16 mouse cellular contexts compared by ENCODE assay signal in the genomic region with DNA sequence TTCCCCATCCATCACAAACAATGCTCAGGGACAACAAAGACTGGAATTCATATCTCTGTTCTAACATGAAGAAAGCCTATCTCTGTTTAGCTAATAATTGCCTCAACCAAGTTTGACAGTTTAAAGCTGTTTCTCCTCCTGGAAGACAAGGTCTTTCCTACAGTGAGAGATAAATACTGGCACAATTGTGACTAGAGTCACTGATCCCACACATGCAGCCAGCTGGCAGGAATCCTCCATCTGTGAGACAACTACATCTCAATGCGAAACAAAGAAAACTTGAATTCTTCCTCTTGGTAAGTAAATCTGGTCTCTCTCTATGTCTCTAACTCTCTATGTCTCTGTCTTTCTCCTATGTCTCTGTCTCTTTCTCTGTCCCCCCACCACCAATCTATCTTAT.
DNase-seq lines count a peak whose midpoint lies in the region; ATAC-seq lines count a peak whose summit lies in the region.
"Had no signal": no experiment of that assay in that cellular context is flagged by ENCODE, and none has a peak within 500 bp of the region (broad histone marks: within the 10 kb centered on the region; RNA-seq: fewer than 3 reads in every experiment).

No protein-coding gene starts in this region.

- intact Hi-C loops in left cerebral cortex, postnatal 36 days (cut with DNase I) = no loop called here
- intact Hi-C loops in left cerebral cortex, postnatal 25 days (cut with DNase I) = no loop called here

- no peak overlapping the region for H3K27ac ChIP-seq in forebrain, embryonic 14.5 days (ENCODE audit: low read depth, low read length)
- H3K27ac ChIP-seq in forebrain, embryonic 15.5 days (replicated peaks) = no peak overlapping the region

- 83% methylated on average over 1 of the region's 1 CpGs for WGBS in forebrain, embryonic 14.5 days
- WGBS in forebrain, embryonic 15.5 days = 48% methylated on average over 1 of the region's 1 CpGs

- no peaks in the 10 kb centered on the region for H3K4me1 ChIP-seq in forebrain, embryonic 14.5 days (ENCODE audit: control insufficient read depth, insufficient read depth, low read length)
- H3K4me1 ChIP-seq in forebrain, embryonic 15.5 days = no peaks in the 10 kb centered on the region

- H3K9ac ChIP-seq in forebrain, embryonic 14.5 days (ENCODE audit: low read length) = no peak overlapping the region
- no peak overlapping the region for H3K9ac ChIP-seq in forebrain, embryonic 15.5 days (replicated peaks)

- H3K27me3 ChIP-seq in forebrain, embryonic 14.5 days (replicated peaks; ENCODE audit: control insufficient read depth, insufficient read depth, low read length) = no peaks in the 10 kb centered on the region
- H3K27me3 ChIP-seq in forebrain, embryonic 15.5 days = no peaks in the 10 kb centered on the region

- 0 out of 2 replicates have a peak, but pooled peaks cover 3% of the 10 kb centered on the region for H3K9me3 ChIP-seq in forebrain, embryonic 14.5 days (replicated peaks; ENCODE audit: control insufficient read depth, low read length)
- no peaks in the 10 kb centered on the region for H3K9me3 ChIP-seq in forebrain, embryonic 15.5 days

- DNase-seq in forebrain, embryonic 14.5 days (ENCODE audit: low spot score) = peak; percentile 24
- peak; percentile 30 to 53 for DNase-seq in left cerebral cortex, adult 18-20 months (ENCODE audit: low spot score in 2 of 2)
- DNase-seq in left cerebral cortex, postnatal 36 days (ENCODE audit: low spot score in 2 of 2) = no peak
- peak; percentile 24 to 71 for DNase-seq in frontal cortex, postnatal 36 days (ENCODE audit: low spot score in 2 of 2)
- peak; percentile 55 to 77 for DNase-seq in left cerebral cortex, postnatal 25 days (ENCODE audit: low spot score in 2 of 2)
- DNase-seq in cerebellum, postnatal 14 days = no peak
- DNase-seq in gastrocnemius, postnatal 25 days = no peak
- DNase-seq: adrenal gland, adult 8-10 months; cerebellum, adult 9-11 months; kidney, adult 11 months; kidney, postnatal 14 days; midbrain, embryonic 14.5 days had no signal

- no peak overlapping the region for H3K4me3 ChIP-seq in forebrain, embryonic 14.5 days (ENCODE audit: low read depth, low read length)
- H3K4me3 ChIP-seq in forebrain, embryonic 15.5 days = no peak overlapping the region

- ATAC-seq in forebrain, embryonic 14.5 days = no peak
- no peak for ATAC-seq in forebrain, embryonic 15.5 days (replicated peaks)
- ATAC-seq: forebrain, embryonic 16.5 days; hindbrain, embryonic 16.5 days had no signal

- no peak overlapping the region for H3K4me2 ChIP-seq in forebrain, embryonic 14.5 days (ENCODE audit: low read length)
- H3K4me2 ChIP-seq in forebrain, embryonic 15.5 days (replicated peaks) = no peak overlapping the region
- H3K4me2 ChIP-seq: liver, embryonic 11.5 days had no signal

- H3K36me3 ChIP-seq in forebrain, embryonic 14.5 days (ENCODE audit: control insufficient read depth, insufficient read depth, low read length) = no peaks in the 10 kb centered on the region
- no peaks in the 10 kb centered on the region for H3K36me3 ChIP-seq in forebrain, embryonic 15.5 days

Comparison
In these comparisons a context has a peak if more than half of its experiments do, and no peak if none do; other contexts are left out.
1. DNase-seq: peak in forebrain, embryonic 14.5 days (single experiment), left cerebral cortex, adult 18-20 months (2 of 2), frontal cortex, postnatal 36 days (2 of 2) and left cerebral cortex, postnatal 25 days (2 of 2); none in left cerebral cortex, postnatal 36 days (0 of 2), cerebellum, postnatal 14 days (0 of 2) and gastrocnemius, postnatal 25 days (single experiment).